Mouse (Mus musculus) forebrain, embryonic 14.5 days (tissue): ENCODE measurements around the gene Lect2. TPM values are rescaled to one million over a fixed set of nuclear protein-coding genes. Genes with fewer than 3 reads are reported as not detected.

ENCODE experiments used
- ATAC-seq: fragments of 200-750 bp; cut with Nextera tagmentation; 2 replicates; pipeline ENCODE4 v1.8.0; 2017; ENCODE audit warnings: mild to moderate bottlenecking, moderate library complexity
- DNase-seq: peaks from one replicate; pipeline ENCODE4 v3.0.0-alpha.2; 2015; ENCODE audit warnings: low spot score
- H3K27ac ChIP-seq: fragments of 300-500 bp; sonication (generic); 2 replicates; pipeline ENCODE4 v1.5.1; 2014; ENCODE audit warnings: low read depth, mild to moderate bottlenecking, control low read depth, low read length, moderate library complexity
- H3K27me3 ChIP-seq: fragments of 300-500 bp; sonication (generic); replicated peaks from 2 replicates; pipeline ENCODE4 v1.6.1; 2014; ENCODE audit warnings: low read length, control low read depth, mixed read lengths; ENCODE audit not compliant: control insufficient read depth, insufficient read depth
- H3K36me3 ChIP-seq: fragments of 300-500 bp; sonication (generic); 2 replicates; pipeline ENCODE4 v1.6.1; 2014; ENCODE audit warnings: low read length, control low read depth; ENCODE audit not compliant: control insufficient read depth, insufficient read depth
- H3K4me1 ChIP-seq: fragments of 300-500 bp; sonication (generic); 2 replicates; pipeline ENCODE4 v1.6.1; 2014; ENCODE audit warnings: antibody characterized with exemption, low read length, control low read depth; ENCODE audit not compliant: control insufficient read depth, insufficient read depth
- H3K4me2 ChIP-seq: fragments of 300-500 bp; sonication (generic); 2 replicates; pipeline ENCODE4 v1.6.1; 2014; ENCODE audit warnings: mild to moderate bottlenecking, control low read depth, low read length
- H3K4me3 ChIP-seq: fragments of 300-500 bp; sonication (generic); 2 replicates; pipeline ENCODE4 v1.5.1; 2014; ENCODE audit warnings: low read depth, low read length, control low read depth
- H3K9ac ChIP-seq: fragments of 300-500 bp; sonication (generic); 2 replicates; pipeline ENCODE4 v1.6.1; 2014; ENCODE audit warnings: mild to moderate bottlenecking, low read length, control low read depth, moderate library complexity
- H3K9me3 ChIP-seq: fragments of 300-500 bp; sonication (generic); replicated peaks from 2 replicates; pipeline ENCODE4 v1.6.1; 2016; ENCODE audit warnings: low read length, control low read depth, mixed read lengths; ENCODE audit not compliant: control insufficient read depth
- WGBS: fragments of 180-500 bp; shearing (Covaris S2); extraction: QIAGEN DNeasy Blood & Tissue Kit; methylation state at CpG from one replicate; pipeline ENCODE4 v1.1.7; 2014; 5-methylcytosine and 5-hydroxymethylcytosine counted together
- polyA plus RNA-seq: library from polyadenylated mRNA; unstranded; fragments of >200 nt; fragmentation: Nextera tagmentation; extraction: Ambion mirVana; gene quantifications from 2 replicates; pipeline ENCODE4 v1.2.1, GENCODE M21; 2014

The Lect2 gene
- polyA plus RNA-seq, 1 experiment from 2014 or later, result not detected

DNA sequence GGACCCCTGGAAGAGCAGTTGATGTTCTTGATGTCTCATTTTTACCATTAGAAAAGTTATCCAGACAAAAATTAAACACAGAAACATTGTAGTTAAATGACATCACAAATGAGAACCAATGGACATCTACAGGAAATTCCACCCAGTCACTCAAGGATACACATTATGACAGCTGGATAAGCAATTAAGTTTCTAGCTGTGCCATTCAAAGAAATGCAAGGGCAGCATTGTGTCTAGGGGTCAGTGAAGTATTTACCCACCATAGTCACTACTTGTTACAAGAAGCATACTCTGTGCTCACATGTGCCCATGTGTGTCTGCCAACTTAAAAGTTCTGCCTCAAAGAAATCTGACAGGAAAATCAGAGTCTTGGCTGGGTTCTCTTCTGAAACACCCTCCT is 34.7 kb downstream of the Lect2 start:
- Histone ChIP-seq H3K9me3 (no peaks in the 10 kb centered on the region; the same call in 1 of the 2 replicates), H3K36me3 (no peaks in the 10 kb centered on the region), H3K27me3 (no peaks in the 10 kb centered on the region), H3K27ac (no peak overlapping the region), H3K4me3 (no peak overlapping the region), H3K4me1 (no peaks in the 10 kb centered on the region), H3K4me2 (no peak overlapping the region), H3K9ac (no peak overlapping the region)
- ATAC-seq (no peak), DNase-seq (no peak)

DNA sequence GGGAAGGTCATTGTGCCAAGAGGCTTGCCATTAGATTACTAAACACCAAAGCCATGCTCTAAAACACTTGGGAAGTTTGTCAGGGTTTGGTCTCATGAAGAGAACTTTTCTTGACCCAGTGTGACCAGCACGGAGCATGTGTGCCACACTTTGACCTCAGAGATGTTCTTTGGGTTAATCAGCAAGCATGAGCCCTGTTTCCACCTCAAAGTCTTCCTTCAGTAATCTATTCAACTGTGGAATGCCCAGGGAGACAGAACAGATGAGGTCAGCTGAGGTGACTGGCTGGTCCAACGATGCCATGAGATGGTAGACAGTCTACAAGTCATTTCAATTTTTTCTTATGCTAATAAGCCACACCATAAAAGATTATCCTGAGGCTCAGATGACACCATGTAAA is 38.5 kb downstream of the Lect2 start:
- DNase-seq (no peak), ATAC-seq (no peak)
- Histone ChIP-seq H3K4me1 (no peaks in the 10 kb centered on the region), H3K9ac (no peak overlapping the region), H3K4me3 (no peak overlapping the region), H3K36me3 (no peaks in the 10 kb centered on the region), H3K27ac (no peak overlapping the region), H3K9me3 (no peaks in the 10 kb centered on the region; the same call in 1 of the 2 replicates), H3K4me2 (no peak overlapping the region), H3K27me3 (no peaks in the 10 kb centered on the region)
- 86% methylated on average over 2 of the region's 2 CpGs for WGBS

DNA sequence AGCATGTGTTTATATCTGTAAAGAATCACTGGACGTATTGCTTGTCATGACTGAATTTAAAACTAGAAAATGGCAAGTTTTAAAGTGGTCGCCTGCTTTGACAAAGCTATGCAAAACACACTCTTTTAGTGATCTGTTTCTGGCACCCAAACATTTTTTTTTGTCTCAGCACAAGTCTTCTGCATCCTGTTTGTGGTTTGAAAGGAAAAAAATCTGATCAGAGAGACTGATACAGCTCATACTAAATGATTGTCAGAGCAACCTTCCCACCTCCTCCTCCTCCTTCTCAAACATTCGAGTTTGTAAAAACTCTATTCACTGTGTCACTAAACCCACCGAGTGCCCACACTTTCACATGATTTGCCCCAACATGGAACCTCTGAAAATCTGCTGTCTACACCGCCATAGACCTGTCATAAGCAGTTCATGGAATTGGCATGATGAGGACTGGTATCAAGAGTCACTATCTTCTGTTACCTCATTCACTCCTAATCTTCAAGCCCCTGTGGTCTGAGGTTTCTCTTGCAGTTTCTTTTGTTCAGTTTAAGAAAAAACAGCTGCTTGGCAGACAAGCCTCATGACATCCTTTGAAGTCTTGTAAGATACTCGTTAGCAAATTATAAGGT is 41.3 kb downstream of the Lect2 start:
- H3K4me2 ChIP-seq, result no peak overlapping the region
- WGBS, result 74% methylated on average over 6 of the region's 6 CpGs
- ATAC-seq (no peak), DNase-seq (no peak)
- H3K27ac ChIP-seq, result no peak overlapping the region
- H3K4me1 ChIP-seq, result no peaks in the 10 kb centered on the region
- H3K9me3 ChIP-seq, result no peaks in the 10 kb centered on the region; the same call in 1 of the 2 replicates
- H3K9ac ChIP-seq, result no peak overlapping the region
- H3K27me3 ChIP-seq, result no peaks in the 10 kb centered on the region
- no peak overlapping the region for H3K4me3 ChIP-seq
- H3K36me3 ChIP-seq, result no peaks in the 10 kb centered on the region

DNA sequence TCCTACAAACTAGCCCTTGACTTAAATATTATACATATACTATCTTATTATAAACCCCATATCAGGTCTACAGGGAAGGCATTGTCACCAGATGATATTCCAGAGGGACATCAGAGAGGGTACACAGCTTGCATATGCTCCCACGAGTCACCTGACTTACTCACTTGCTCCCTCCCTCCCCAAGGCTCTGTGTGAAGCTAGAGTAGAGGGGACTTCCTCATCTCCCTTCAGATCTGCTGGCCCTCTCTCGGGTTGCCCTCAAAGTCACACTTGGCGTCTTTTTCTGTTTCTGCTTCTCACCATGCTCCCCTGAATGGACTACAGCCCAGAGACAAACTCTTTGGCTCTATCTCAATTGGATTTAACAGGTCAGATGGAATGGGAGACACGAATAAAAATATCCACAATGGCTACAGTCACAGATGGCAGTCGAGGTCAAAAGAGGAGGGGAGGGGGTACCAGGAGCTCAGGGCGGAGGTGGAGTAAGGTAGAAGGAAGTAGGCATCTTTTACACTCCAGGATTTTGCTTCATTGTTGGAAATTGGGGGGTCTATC is 46.4 kb downstream of the Lect2 start:
- ATAC-seq (no peak), DNase-seq (no peak)
- WGBS, result 70% methylated on average over 6 of the region's 6 CpGs
- Histone ChIP-seq H3K9ac (no peak overlapping the region), H3K27me3 (no peaks in the 10 kb centered on the region), H3K36me3 (no peaks in the 10 kb centered on the region), H3K27ac (no peak overlapping the region), H3K4me2 (no peak overlapping the region), H3K9me3 (no peaks in the 10 kb centered on the region), H3K4me1 (no peaks in the 10 kb centered on the region), H3K4me3 (no peak overlapping the region)

DNA sequence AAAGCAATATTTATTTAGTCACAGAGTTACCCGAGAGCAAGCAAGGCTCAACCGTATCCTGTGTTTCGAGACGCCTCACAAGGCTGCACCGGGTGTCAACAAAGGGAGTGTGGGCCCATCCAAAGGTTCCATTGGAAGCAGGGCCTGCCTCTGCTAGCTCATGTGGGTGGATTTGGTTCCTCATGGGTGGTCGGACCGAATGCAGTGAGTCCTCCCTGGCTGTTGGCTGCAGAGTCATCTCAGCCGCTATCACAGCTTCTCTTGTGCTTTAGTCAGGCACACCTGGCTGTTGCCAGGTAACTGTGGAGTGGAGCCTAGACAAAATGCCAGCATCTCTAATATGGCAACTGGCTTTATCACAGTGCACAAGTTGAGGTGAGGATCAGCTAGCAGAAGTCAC is 47.7 kb downstream of the Lect2 start:
- 91% methylated on average over 8 of the region's 8 CpGs for WGBS
- H3K36me3 ChIP-seq, result no peaks in the 10 kb centered on the region
- H3K4me1 ChIP-seq, result no peaks in the 10 kb centered on the region

DNA sequence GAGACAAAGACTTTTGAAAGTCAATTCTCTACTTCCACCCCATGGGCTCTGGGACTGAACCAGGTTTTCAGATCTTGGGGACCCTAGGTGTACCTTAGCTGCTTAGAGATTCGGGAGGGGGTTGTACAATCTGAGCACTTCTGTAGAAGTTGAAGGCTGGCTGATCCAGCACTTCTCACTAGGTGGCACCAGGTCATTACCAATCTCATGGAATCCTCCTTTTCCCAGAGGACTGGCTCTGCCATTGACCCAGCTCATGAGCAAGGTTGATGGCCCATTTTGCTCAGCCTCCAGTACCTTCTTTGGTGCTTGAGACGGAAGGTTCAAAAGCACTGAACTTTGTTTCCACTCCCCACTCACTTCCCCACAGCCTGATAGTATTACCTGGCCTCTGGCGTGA is 48.2 kb downstream of the Lect2 start:
- 86% methylated on average over 3 of the region's 3 CpGs for WGBS
- Histone ChIP-seq H3K9ac (no peak overlapping the region), H3K4me2 (no peak overlapping the region), H3K4me3 (no peak overlapping the region), H3K36me3 (no peaks in the 10 kb centered on the region), H3K27ac (no peak overlapping the region), H3K9me3 (no peaks in the 10 kb centered on the region), H3K4me1 (no peaks in the 10 kb centered on the region), H3K27me3 (no peaks in the 10 kb centered on the region)
- ATAC-seq, result no peak
- peak; percentile 20 for DNase-seq

More for the DNA sequence above, 47.7 kb downstream of the Lect2 start:
- H3K27me3 ChIP-seq, result no peaks in the 10 kb centered on the region
- no peak overlapping the region for H3K27ac ChIP-seq
- no peak for ATAC-seq
- DNase-seq, result no peak
- no peak overlapping the region for H3K4me3 ChIP-seq
- H3K4me2 ChIP-seq, result no peak overlapping the region
- no peak overlapping the region for H3K9ac ChIP-seq
- no peaks in the 10 kb centered on the region for H3K9me3 ChIP-seq

DNA sequence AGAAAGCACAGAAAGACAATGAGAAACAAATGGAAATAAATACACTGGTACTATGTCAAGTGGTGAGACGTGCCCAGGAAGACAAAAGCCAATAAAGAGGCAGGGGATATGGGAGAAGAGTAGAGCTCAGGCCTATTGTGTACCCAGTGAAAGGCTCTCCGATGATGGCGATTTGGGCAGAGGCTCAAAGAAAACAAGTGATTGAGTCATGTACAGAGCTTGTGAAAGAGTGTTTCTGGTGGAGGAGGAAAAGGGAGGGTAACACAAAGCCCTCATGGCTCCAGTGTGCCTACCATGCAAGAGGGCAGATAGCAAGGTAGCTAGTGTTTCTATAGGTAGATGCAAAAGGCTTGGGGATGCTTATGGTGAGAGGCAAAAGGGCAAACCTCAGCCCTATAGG is 53.9 kb downstream of the Lect2 start:
- Histone ChIP-seq H3K27me3 (no peaks in the 10 kb centered on the region), H3K36me3 (no peaks in the 10 kb centered on the region), H3K4me2 (no peak overlapping the region), H3K9me3 (no peaks in the 10 kb centered on the region), H3K4me3 (no peak overlapping the region), H3K4me1 (no peaks in the 10 kb centered on the region), H3K27ac (no peak overlapping the region), H3K9ac (no peak overlapping the region)
- DNase-seq (no peak), ATAC-seq (no peak)
- WGBS, result 13% methylated on average over 3 of the region's 3 CpGs

Other genes starting within 250 kb of the Lect2 start
- gene Gm3045, start 121.9 kb downstream of the Lect2 start, polyA plus RNA-seq, result not detected in 2 replicates
- gene Slc25a48, start 110.1 kb downstream of the Lect2 start, polyA plus RNA-seq, result 0.06 TPM in 2 replicates
- gene Il9, start 66.3 kb downstream of the Lect2 start, polyA plus RNA-seq, result not detected in 2 replicates
- 2.9 and 3.5 TPM in 2 replicates for gene Fbxl21, start 26.0 kb downstream of the Lect2 start, polyA plus RNA-seq
- gene Tgfbi, start 61.0 kb upstream of the Lect2 start, polyA plus RNA-seq, result 3.0 and 3.8 TPM in 2 replicates
- 39.7 and 45.8 TPM in 2 replicates for gene Smad5, start 154.5 kb upstream of the Lect2 start, polyA plus RNA-seq
- 0.85 and 1.1 TPM in 2 replicates for gene Gm45623, start 205.3 kb upstream of the Lect2 start, polyA plus RNA-seq